Mouse (Mus musculus): ENCODE results near the gene Grb2. TPM values are rescaled to one million over a fixed set of nuclear protein-coding genes. Genes with fewer than 3 reads are reported as not detected.
A peak's percentile ranks its signal among the peaks of the same experiment; 100 is the strongest.
"Not testable (repeated sequence)": the region's sequence is repeated elsewhere in the genome, so short reads cannot be mapped to it uniquely, and the experiment has no call there.

Gene Grb2
- polyA plus RNA-seq, 1 experiment from 2014 or later = 124 TPM

DNA sequence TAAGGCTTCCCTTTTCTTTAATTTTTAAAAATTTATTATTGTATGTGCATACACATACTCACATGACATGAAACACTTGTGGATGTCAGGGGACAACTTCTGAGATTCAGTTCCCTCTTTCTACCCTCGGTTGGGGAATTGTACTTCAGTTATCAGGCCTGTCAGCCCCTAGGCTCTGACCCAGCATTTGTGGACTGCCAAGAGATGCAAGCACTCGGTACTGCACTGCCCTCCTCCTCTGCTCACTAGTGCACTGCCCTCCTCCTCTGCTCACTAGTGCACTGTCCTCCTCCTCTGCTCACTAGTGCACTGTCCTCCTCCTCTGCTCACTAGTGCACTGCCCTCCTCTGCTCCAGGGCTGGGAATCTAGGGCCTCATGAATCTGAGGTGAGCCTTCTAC lies 54.3 kb downstream of the Grb2 start:
- no peak overlapping the region for H3K9ac ChIP-seq
- WGBS = 89% methylated on average over 2 of the region's 2 CpGs
- H3K4me1 ChIP-seq = no peaks in the 10 kb centered on the region
- ATAC-seq (ENCODE audit: low FRiP score) = no peak
- no peak overlapping the region for H3K4me3 ChIP-seq (replicated peaks)
- no peak overlapping the region for H3K27ac ChIP-seq
- no peak overlapping the region for H3K4me2 ChIP-seq
- H3K27me3 ChIP-seq = no peaks in the 10 kb centered on the region
- peaks cover 27% of the 10 kb centered on the region for H3K36me3 ChIP-seq (replicated peaks)
- no peaks in the 10 kb centered on the region for H3K9me3 ChIP-seq

DNA sequence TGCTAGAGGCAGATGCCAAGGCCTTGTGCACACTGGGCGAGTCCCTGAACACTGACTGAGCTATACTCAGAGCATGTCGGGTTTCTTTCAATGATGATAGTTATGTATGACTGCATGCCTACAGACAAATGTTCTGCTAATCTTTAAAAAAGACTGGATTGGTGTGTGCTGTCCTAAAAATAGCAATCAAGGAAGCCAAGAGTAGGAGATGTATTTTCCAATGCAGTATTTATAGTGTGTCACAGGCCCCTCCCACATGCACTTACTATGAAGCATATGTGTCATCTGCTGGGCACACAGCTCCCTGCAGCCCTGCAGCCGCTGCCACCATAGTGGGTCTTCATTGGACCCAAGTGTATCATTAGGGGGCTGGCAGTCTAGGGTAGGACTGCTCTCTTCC lies 55.2 kb downstream of the Grb2 start:
- Histone ChIP-seq H3K4me3 (replicated peaks) (no peak overlapping the region), H3K36me3 (replicated peaks) (peaks cover 33% of the 10 kb centered on the region), H3K27ac (no peak overlapping the region), H3K9me3 (no peaks in the 10 kb centered on the region), H3K27me3 (no peaks in the 10 kb centered on the region), H3K4me2 (no peak overlapping the region), H3K4me1 (no peaks in the 10 kb centered on the region), H3K9ac (no peak overlapping the region)
- ATAC-seq (ENCODE audit: low FRiP score) = no peak
- WGBS = 91% methylated on average over 3 of the region's 3 CpGs

DNA sequence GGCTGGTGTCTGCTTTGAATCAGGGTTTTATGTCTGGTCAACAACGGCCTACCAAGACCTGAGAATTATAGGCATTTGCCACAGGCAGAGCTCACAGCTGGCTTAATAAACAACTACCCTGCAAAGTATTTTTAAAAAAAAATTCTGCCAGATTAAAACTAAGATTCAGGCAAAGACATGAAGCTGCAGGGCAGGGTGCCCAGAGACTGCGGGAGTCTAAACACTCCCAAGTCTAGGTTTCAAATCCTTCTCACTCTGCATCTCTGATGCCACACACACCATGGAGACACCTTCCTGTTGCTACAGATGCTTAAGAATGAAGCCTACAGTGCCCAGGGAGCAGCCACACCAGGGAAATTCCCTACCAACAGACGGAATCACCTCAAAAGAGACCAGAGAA lies 56.7 kb downstream of the Grb2 start:
- Histone ChIP-seq H3K27ac (no peak overlapping the region), H3K9ac (no peak overlapping the region), H3K4me1 (no peaks in the 10 kb centered on the region), H3K9me3 (no peaks in the 10 kb centered on the region), H3K36me3 (replicated peaks) (peaks cover 42% of the 10 kb centered on the region), H3K27me3 (no peaks in the 10 kb centered on the region), H3K4me2 (no peak overlapping the region), H3K4me3 (replicated peaks) (no peak overlapping the region)
- 95% methylated on average over 3 of the region's 3 CpGs for WGBS
- ATAC-seq (ENCODE audit: low FRiP score) = no peak

DNA sequence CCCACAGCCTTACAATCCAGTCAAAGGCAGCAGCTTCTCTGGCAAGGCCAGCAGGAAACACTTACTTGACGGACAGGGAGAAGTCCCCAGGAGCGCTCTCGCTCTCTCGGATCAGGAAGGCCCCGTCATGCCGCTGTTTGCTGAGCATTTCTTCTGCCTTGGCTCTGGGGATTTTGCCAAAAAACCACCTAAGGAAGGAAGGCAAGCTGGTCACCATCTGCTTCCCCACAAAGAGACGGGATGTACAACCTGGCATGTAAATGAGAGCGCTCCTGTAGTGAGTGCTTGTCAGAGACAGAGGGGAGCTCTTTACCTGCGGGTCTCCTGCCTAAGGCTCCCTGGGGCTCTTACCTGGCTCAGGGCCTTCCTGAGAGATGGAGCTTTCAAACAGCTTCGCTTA lies 58.7 kb downstream of the Grb2 start:
- Histone ChIP-seq H3K36me3 (replicated peaks) (peaks cover 50% of the 10 kb centered on the region), H3K4me2 (no peak overlapping the region), H3K9ac (no peak overlapping the region), H3K27me3 (no peaks in the 10 kb centered on the region), H3K27ac (peak overlapping the region; percentile 61; the same call in 1 of the 2 replicates), H3K4me1 (no peaks in the 10 kb centered on the region), H3K9me3 (no peaks in the 10 kb centered on the region), H3K4me3 (replicated peaks) (no peak overlapping the region)
- no peak for ATAC-seq (ENCODE audit: low FRiP score)
- 63% methylated on average over 10 of the region's 10 CpGs for WGBS

DNA sequence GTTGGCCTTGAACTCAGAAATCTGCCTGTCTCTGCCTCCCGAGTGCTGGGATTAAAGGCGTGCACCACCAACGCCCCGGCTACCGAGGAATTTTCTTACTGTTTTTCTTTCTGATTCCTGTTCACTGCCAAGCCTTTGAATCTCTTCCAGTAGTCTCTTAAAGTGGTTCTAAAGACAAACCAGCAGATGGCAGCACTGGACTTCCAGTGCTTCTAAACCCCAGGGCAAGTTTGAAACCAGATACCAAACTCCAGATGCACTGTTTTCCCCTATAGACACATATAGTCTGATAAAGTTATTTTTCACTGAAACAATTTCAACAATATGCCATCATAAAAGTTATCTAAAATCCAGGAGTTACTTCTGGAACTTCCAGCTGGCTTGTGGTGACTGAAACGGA lies 60.9 kb downstream of the Grb2 start:
- H3K9me3 ChIP-seq = no peaks in the 10 kb centered on the region
- H3K36me3 ChIP-seq (replicated peaks) = peaks cover 46% of the 10 kb centered on the region
- H3K4me3 ChIP-seq (replicated peaks) = no peak overlapping the region
- no peaks in the 10 kb centered on the region for H3K4me1 ChIP-seq
- no peak overlapping the region for H3K4me2 ChIP-seq
- ATAC-seq (ENCODE audit: low FRiP score) = no peak
- no peak overlapping the region for H3K9ac ChIP-seq
- no peaks in the 10 kb centered on the region for H3K27me3 ChIP-seq
- WGBS = 62% methylated on average over 6 of the region's 6 CpGs
- no peak overlapping the region for H3K27ac ChIP-seq

DNA sequence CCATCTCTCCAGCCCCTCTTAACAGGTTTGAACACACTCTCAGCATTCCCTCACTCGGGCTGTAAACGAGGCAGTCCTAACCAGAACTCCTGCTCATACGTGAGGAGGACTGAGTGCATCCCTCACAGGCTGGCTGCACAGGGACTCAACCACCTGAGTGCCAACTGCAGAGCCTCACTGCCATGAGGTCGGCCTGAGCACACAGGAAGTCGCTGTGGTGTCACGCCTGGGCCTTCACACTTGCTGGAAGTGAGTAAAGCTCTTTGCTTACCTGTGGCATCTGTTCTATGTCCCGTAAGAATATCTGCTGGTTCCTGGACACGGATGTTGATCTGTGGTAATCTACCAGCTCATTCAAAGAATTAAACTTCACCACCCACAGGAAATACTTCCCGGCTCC lies 62.0 kb downstream of the Grb2 start:
- WGBS = 93% methylated on average over 9 of the region's 9 CpGs
- H3K9me3 ChIP-seq = no peaks in the 10 kb centered on the region
- peaks cover 46% of the 10 kb centered on the region for H3K36me3 ChIP-seq (replicated peaks)
- H3K9ac ChIP-seq = no peak overlapping the region
- H3K27me3 ChIP-seq = no peaks in the 10 kb centered on the region
- H3K4me1 ChIP-seq = no peaks in the 10 kb centered on the region
- no peak overlapping the region for H3K27ac ChIP-seq
- no peak overlapping the region for H3K4me2 ChIP-seq
- no peak for ATAC-seq (ENCODE audit: low FRiP score)
- H3K4me3 ChIP-seq (replicated peaks) = no peak overlapping the region

DNA sequence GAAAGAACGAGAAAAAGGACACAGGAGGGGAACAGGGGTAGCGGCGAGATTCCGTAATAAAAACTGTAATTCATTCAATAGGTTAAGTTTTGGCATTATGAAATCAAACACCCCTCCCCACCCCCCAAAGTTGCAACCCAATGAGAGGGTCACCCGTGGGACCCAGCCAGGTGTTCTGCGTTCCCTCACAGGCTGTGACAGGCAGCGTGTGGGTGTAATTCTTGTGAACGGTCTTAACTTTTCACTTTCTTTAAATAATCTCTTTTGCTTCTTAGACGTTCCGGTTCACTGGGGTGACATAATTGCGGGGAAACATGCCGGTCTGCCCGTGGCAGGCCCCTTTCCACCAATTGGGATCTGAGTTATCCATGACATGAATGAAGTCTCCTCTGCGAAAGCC lies 62.9 kb downstream of the Grb2 start:
- not testable (repeated sequence) for H3K27ac ChIP-seq; ATAC-seq (ENCODE audit: low FRiP score); H3K4me1 ChIP-seq; H3K9me3 ChIP-seq; H3K4me3 ChIP-seq (replicated peaks); H3K9ac ChIP-seq; H3K27me3 ChIP-seq; H3K4me2 ChIP-seq
- H3K36me3 ChIP-seq (replicated peaks) = peaks cover 46% of the 10 kb centered on the region
- WGBS = 93% methylated on average over 14 of the region's 14 CpGs

DNA sequence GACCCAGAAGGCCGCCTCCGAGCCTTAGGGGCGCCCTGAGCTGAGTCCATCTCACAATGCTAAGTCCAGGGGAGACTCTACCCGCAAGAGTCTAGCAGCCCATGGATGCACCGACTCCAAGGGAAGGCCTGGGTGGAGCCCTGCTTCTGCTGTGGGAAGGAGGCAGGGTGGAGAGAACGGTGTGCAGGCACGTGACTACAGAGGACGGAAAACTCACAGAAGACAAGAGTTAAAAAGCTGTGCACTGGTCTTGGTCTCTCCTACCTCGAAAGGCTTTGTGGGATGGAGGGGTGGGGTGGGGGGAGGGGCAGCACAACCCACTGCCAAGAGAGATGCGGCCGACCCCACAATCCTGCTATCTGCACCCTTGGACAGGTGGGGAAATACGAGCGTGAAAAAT lies 64.1 kb downstream of the Grb2 start:
- no peak overlapping the region for H3K4me2 ChIP-seq
- no peak overlapping the region for H3K27ac ChIP-seq
- H3K9me3 ChIP-seq = no peaks in the 10 kb centered on the region
- H3K27me3 ChIP-seq = no peaks in the 10 kb centered on the region
- H3K9ac ChIP-seq = no peak overlapping the region
- no peak overlapping the region for H3K4me3 ChIP-seq (replicated peaks)
- H3K36me3 ChIP-seq (replicated peaks) = peaks cover 36% of the 10 kb centered on the region
- no peaks in the 10 kb centered on the region for H3K4me1 ChIP-seq
- ATAC-seq (ENCODE audit: low FRiP score) = no peak
- 93% methylated on average over 13 of the region's 13 CpGs for WGBS

DNA sequence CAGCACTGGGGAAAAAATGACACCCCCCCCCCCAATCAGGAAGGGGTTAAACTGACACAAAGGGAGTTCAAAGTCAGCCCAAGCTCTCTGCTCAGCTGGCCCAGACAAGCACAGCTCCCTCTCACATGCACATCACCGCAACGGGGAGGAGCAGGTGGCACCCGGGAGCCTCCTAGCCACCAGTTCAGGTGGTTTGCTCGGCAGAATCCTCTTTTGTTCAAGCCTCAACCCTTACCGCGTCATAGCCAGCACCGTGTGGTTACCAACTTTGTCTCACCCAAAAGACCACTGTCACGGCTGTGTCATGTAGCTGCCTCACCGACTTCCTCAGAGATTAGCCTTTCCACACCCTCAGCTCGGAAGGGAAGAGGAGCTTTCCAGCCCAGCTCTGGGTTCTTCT lies 65.1 kb downstream of the Grb2 start:
- H3K4me1 ChIP-seq = no peaks in the 10 kb centered on the region
- WGBS = 78% methylated on average over 10 of the region's 10 CpGs
- H3K4me3 ChIP-seq (replicated peaks) = no peak overlapping the region
- no peak for ATAC-seq (ENCODE audit: low FRiP score)
- H3K27me3 ChIP-seq = no peaks in the 10 kb centered on the region
- no peak overlapping the region for H3K27ac ChIP-seq
- peaks cover 28% of the 10 kb centered on the region for H3K36me3 ChIP-seq (replicated peaks)
- no peak overlapping the region for H3K4me2 ChIP-seq
- no peak overlapping the region for H3K9ac ChIP-seq
- no peaks in the 10 kb centered on the region for H3K9me3 ChIP-seq

DNA sequence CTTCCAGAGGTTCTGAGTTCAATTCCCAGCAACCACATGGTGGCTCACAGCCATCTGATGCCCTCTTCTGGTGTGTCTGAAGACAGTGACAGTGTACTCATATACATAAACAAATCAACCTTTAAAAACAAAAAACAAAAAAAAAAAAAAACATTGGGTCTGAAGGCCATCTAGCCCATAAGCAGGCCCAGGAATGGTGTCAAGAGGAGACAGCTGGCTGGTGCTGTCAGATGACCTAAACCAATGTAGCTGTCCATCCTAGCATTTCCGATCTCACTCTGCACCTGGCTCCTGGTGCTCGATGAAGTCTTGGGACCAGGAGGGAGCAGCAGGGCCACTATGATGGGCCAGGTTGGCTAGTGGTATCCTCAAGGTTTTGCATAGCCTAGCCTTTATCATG lies 65.7 kb downstream of the Grb2 start:
- Histone ChIP-seq H3K4me2 (no peak overlapping the region), H3K9me3 (no peaks in the 10 kb centered on the region), H3K9ac (no peak overlapping the region), H3K4me3 (replicated peaks) (no peak overlapping the region), H3K27ac (no peak overlapping the region), H3K4me1 (no peaks in the 10 kb centered on the region), H3K36me3 (replicated peaks) (peaks cover 22% of the 10 kb centered on the region), H3K27me3 (no peaks in the 10 kb centered on the region)
- ATAC-seq (ENCODE audit: low FRiP score) = no peak
- 87% methylated on average over 2 of the region's 2 CpGs for WGBS

DNA sequence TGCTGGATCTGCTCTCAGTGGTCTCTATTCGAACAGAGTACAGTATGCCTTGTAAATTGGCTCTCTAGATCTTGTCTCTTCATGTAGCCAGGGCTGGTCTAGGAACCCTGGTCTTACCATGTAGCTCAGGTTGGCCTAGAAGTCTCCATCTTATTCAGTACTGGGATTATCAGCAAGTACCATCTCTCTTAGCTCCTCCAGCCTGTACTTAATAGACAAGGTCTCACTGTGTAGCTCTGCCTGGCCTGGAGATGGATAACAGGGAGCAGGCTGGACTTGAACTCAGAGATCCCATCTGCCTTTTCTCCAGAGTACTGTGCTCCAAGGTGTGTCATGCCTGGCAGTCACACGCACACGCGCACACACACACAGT lies 66.7 kb downstream of the Grb2 start:
- no peak overlapping the region for H3K4me3 ChIP-seq (replicated peaks)
- no peak overlapping the region for H3K9ac ChIP-seq
- no peaks in the 10 kb centered on the region for H3K9me3 ChIP-seq
- 90% methylated on average over 4 of the region's 4 CpGs for WGBS
- no peaks in the 10 kb centered on the region for H3K4me1 ChIP-seq
- H3K4me2 ChIP-seq = no peak overlapping the region
- H3K27ac ChIP-seq = no peak overlapping the region
- no peaks in the 10 kb centered on the region for H3K27me3 ChIP-seq
- ATAC-seq (ENCODE audit: low FRiP score) = no peak
- peaks cover 18% of the 10 kb centered on the region for H3K36me3 ChIP-seq (replicated peaks)

DNA sequence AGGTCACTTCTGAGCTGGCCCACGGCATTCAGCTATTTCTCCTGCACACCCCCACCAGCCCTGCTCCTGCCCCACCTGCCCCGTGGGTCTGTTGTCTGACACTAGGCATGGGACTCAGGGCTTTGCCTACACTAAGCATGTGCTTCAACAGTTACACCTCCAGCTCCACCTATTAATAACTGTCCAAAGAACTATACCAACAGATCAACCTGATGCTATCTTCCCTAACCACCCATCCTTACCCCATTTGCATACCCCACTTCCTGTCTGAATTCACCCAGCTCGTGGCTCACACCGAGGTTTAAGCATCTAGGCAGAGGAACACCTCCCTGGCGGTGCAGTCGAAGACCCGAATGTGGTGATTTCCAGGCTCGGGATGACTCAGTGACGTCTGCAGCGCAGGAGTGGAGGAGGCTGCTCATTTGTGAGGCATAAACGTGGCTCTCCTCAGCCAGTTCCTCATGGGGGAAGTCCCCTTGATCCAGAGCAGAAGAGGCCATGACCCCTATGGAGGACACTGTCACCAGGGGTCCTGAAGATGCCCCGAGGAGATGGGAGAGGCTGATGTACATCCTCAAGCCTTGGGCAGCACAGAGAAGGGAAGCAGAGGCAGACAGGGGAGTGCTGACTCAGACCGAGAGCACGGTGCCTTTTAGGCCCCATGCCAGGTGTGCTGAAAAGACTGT lies 67.3 kb downstream of the Grb2 start:
- no peak overlapping the region for H3K27ac ChIP-seq
- no peaks in the 10 kb centered on the region for H3K9me3 ChIP-seq
- ATAC-seq (ENCODE audit: low FRiP score) = no peak
- no peaks in the 10 kb centered on the region for H3K27me3 ChIP-seq
- WGBS = 61% methylated on average over 14 of the region's 14 CpGs
- H3K9ac ChIP-seq = no peak overlapping the region
- peaks cover 14% of the 10 kb centered on the region for H3K36me3 ChIP-seq (replicated peaks)
- H3K4me2 ChIP-seq = no peak overlapping the region
- no peak overlapping the region for H3K4me3 ChIP-seq (replicated peaks)
- no peaks in the 10 kb centered on the region for H3K4me1 ChIP-seq

DNA sequence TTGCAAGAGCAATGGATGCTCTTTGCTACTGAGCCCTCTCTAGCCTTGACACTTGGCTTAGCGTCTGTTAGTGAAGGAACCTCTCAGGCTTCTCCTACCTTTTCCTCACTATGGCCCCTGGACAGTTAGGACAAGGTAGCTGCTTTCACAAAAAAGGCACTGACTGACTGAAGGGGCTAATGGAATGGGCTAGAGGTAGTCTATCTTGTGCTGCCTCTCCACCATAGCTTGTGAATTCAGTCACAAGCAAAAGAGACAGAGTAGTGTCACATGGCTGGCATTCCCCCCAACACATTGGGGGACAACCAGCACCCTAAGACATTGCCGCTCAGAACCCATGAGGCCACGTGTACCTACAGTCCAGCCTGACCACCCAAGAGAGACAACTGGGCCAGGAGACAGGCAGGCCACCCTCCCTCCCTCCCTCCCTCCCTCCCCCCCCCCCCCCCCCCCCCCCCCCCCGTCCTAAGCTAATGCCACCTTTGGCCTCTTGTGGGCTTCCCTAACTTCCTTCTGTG lies 68.0 kb downstream of the Grb2 start:
- ATAC-seq (ENCODE audit: low FRiP score) = no peak
- WGBS = 82% methylated on average over 3 of the region's 4 CpGs
- no peak overlapping the region for H3K4me2 ChIP-seq
- H3K4me3 ChIP-seq (replicated peaks) = no peak overlapping the region
- H3K27me3 ChIP-seq = no peaks in the 10 kb centered on the region
- no peak overlapping the region for H3K9ac ChIP-seq
- no peaks in the 10 kb centered on the region for H3K4me1 ChIP-seq
- H3K9me3 ChIP-seq = no peaks in the 10 kb centered on the region
- H3K36me3 ChIP-seq (replicated peaks) = peaks cover 14% of the 10 kb centered on the region
- no peak overlapping the region for H3K27ac ChIP-seq

Data from forebrain, embryonic 12.5 days (tissue).